Mouse (Mus musculus) T-helper 2 cell (primary cell): ENCODE data around the gene St3gal4.

ENCODE experiments used
- in situ Hi-C: fragments of 300-600 bp; cut with MboI, MseI; formaldehyde crosslinking; loops from one replicate; pipeline ENCODE4 v1.15.1; 2025; ENCODE audit warnings: high pct_unique_total_duplicates

The St3gal4 gene

GRCm38 (mm10) chr9:35016762-35017161, 102.3 kb downstream of the St3gal4 start:
- in situ Hi-C loops = no loop called here

- in situ Hi-C loops = no loop called here
Measured at GRCm38 (mm10) chr9:35007697-35008341, 111.2 kb downstream of the St3gal4 start.

GRCm38 (mm10) chr9:35004113-35004512, 115.0 kb downstream of the St3gal4 start:
- in situ Hi-C loops = no loop called here

GRCm38 (mm10) chr9:34997880-34998865, 120.9 kb downstream of the St3gal4 start:
- in situ Hi-C loops = no loop called here
